Mouse (Mus musculus) intestine, embryonic 15.5 days (tissue): ENCODE data around the gene Ncs1. TPM values are rescaled to one million over a fixed set of nuclear protein-coding genes. Genes with fewer than 3 reads are reported as not detected.

ENCODE experiments used
- ATAC-seq: fragments of 200-750 bp; cut with Nextera tagmentation; 2 replicates; pipeline ENCODE4 v1.8.0; 2017; ENCODE audit warnings: moderate TSS enrichment, moderate library complexity
- H3K27ac ChIP-seq: fragments of 300-500 bp; sonication (generic); 2 replicates; pipeline ENCODE4 v1.5.1; 2015; ENCODE audit warnings: mild to moderate bottlenecking, inconsistent platforms
- H3K27me3 ChIP-seq: fragments of 300-500 bp; sonication (generic); replicated peaks from 2 replicates; pipeline ENCODE4 v1.6.1; 2015; ENCODE audit warnings: inconsistent platforms
- H3K36me3 ChIP-seq: fragments of 300-500 bp; sonication (generic); 2 replicates; pipeline ENCODE4 v1.6.1; 2015; ENCODE audit warnings: inconsistent platforms
- H3K4me1 ChIP-seq: fragments of 300-500 bp; sonication (generic); replicated peaks from 2 replicates; pipeline ENCODE4 v1.6.1; 2015; ENCODE audit warnings: inconsistent platforms
- H3K4me2 ChIP-seq: fragments of 300-500 bp; sonication (generic); replicated peaks from 2 replicates; pipeline ENCODE4 v1.6.1; 2015; ENCODE audit warnings: mild to moderate bottlenecking, inconsistent platforms
- H3K4me3 ChIP-seq: fragments of 300-500 bp; sonication (generic); replicated peaks from 2 replicates; pipeline ENCODE4 v1.5.1; 2015; ENCODE audit warnings: inconsistent platforms
- H3K9ac ChIP-seq: fragments of 300-500 bp; sonication (generic); 2 replicates; pipeline ENCODE4 v1.6.1; 2015; ENCODE audit warnings: inconsistent platforms
- H3K9me3 ChIP-seq: fragments of 300-500 bp; sonication (generic); 2 replicates; pipeline ENCODE4 v1.6.1; 2016; ENCODE audit warnings: inconsistent platforms
- WGBS: fragments of 180-500 bp; shearing (Covaris S2); methylation state at CpG from one replicate; pipeline ENCODE4 v1.1.7; 2015; 5-methylcytosine and 5-hydroxymethylcytosine counted together
- polyA plus RNA-seq: library from polyadenylated mRNA; unstranded; fragments of >200 nt; fragmentation: Nextera tagmentation; extraction: Ambion mirVana; gene quantifications from 2 replicates; pipeline ENCODE4 v1.2.1, GENCODE M21; 2015

The Ncs1 gene
- polyA plus RNA-seq, 1 experiment from 2014 or later = 25.0 TPM

DNA sequence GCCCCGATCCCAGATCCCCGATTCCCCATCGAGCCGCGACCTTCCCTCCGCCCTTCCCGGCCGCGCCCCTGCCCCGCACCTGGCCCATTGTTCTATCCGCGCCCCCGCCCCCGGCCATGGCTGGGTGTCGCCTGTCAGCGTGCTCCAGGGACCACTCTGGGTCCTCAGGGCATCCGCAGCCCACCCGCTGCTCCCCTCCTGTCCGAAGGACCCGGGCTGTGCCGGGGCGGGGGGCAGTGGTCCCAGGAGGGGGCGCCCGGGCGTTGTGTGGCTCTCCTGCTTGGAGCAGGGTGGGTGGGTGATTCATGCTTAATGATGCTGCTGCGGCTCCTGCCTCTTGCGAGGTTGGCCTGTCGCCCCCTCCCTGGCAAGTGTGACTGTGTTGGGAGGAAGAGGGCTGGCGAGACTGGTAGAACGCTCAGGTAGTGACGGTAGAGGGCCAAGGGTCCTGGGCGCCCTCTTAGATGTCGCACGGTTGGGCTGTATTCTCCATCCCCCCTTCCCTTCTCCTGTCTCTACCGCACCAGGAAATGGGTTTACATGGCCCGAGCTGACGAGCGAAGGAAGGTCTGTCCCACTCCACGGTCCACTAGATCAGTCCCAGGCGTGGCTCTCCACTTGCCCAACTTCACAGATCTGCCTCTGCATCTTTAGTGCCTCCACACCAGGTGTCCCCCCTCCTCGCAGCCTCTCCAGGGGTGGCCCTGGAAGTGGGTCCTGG is 788 bp downstream of the Ncs1 start:
- peaks cover 4% of the 10 kb centered on the region; the same call in 1 of the 2 replicates for H3K27me3 ChIP-seq
- peak overlapping the region; percentile 79 for H3K9ac ChIP-seq
- no peaks in the 10 kb centered on the region for H3K36me3 ChIP-seq
- peak; percentile 55 for ATAC-seq
- WGBS = under 1% methylated on average over 39 of the region's 41 CpGs
- H3K4me2 ChIP-seq = peak overlapping the region; percentile 97
- peak overlapping the region; percentile 56 for H3K27ac ChIP-seq
- peaks cover 30% of the 10 kb centered on the region for H3K4me1 ChIP-seq
- H3K9me3 ChIP-seq = no peaks in the 10 kb centered on the region
- peak overlapping the region; percentile 81 for H3K4me3 ChIP-seq

DNA sequence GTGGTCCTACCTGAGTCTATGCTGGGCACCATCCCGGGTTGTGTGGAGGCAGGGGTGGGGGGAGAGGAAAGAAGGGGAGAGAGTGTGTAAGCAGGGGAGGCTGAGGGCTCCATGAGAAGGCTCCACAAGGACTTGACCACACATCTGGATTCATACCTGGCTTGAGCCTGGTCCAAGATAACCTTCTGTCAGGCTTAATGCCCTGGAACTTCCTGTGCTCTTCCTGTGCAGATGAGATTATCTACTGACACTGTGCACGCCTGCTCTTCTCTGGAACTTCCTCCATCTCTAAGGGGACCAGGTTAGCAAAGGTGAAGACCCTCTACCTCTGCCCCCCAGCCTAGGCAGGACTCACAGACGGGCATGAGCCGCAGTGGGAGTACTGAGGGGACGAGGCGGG is 3.2 kb downstream of the Ncs1 start:
- H3K4me1 ChIP-seq = peaks cover 30% of the 10 kb centered on the region
- no peak for ATAC-seq
- no peaks in the 10 kb centered on the region for H3K9me3 ChIP-seq

DNA sequence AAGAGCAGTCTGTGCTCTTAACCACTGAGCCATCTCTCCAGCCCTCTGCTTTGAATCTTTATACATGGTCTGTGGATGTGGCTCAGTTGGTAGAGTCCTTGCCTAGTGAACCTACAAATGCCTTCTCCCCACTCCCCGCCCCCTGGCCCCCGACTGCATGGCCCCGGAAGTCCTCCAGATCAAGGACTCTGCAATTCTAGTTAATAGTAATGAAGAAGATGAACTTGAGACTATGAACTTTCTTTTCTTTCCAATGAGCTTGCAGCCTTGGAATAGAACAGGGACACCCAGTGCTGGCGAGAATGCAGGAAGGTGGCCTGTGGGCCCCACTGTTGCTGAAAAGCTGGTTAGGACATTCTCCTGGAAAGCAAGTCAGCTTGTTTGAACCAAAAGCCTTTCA is 6.5 kb downstream of the Ncs1 start:
- Histone ChIP-seq H3K36me3 (no peaks in the 10 kb centered on the region), H3K4me2 (no peak overlapping the region), H3K9ac (no peak overlapping the region), H3K9me3 (no peaks in the 10 kb centered on the region), H3K27ac (no peak overlapping the region), H3K27me3 (no peaks in the 10 kb centered on the region), H3K4me1 (peaks cover 35% of the 10 kb centered on the region), H3K4me3 (no peak overlapping the region)
- 89% methylated on average over 4 of the region's 4 CpGs for WGBS
- no peak for ATAC-seq

More for the DNA sequence above, 3.2 kb downstream of the Ncs1 start:
- Histone ChIP-seq H3K9ac (no peak overlapping the region), H3K27me3 (no peaks in the 10 kb centered on the region), H3K27ac (no peak overlapping the region), H3K4me2 (no peak overlapping the region), H3K36me3 (no peaks in the 10 kb centered on the region), H3K4me3 (no peak overlapping the region)
- WGBS = 85% methylated on average over 6 of the region's 6 CpGs

DNA sequence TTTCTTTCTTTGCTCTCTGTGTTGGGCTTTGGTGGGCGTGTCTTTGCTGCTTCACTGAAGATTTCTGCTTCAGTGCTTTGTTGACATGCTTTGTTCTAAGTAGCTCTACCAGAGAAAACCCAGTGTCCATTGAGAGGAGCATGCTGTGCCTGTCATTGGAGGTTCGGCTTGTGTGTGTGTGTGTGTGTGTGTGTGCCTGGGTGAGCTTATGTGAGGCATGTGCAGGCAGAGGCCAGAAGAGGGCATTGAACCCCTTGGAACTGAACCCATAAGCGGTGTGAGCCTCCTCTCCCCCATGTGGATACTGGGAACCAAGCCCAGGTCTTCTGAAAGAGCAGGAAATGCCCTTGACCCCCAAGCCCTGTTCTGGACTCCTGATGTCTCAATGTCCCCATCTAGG is 7.8 kb downstream of the Ncs1 start:
- H3K9ac ChIP-seq = no peak overlapping the region
- H3K4me1 ChIP-seq = peaks cover 30% of the 10 kb centered on the region

DNA sequence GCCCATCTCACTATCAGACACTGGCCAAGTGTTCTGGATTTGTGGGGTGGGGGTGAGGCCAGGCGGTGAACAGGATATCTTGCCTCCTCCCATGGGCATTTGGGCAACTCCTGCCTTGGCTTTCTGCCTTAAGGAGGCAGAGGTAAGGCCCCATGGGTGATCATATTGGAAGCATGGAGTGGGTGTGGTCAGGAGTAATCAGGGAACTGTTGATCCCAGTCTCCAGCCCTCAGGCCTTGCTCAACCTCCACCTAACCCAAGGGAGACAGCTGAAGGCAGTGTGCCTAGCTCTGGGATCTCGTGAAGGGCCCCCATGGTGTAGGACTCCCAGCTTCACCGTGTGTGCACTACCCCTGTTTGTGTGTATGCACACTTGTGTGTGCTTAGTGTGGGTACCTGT is 9.2 kb downstream of the Ncs1 start:
- Histone ChIP-seq H3K27ac (no peak overlapping the region), H3K9me3 (no peaks in the 10 kb centered on the region), H3K4me3 (no peak overlapping the region), H3K4me1 (peaks cover 42% of the 10 kb centered on the region), H3K27me3 (no peaks in the 10 kb centered on the region), H3K4me2 (no peak overlapping the region), H3K36me3 (no peaks in the 10 kb centered on the region), H3K9ac (no peak overlapping the region)
- 88% methylated on average over 3 of the region's 3 CpGs for WGBS
- no peak for ATAC-seq

More for the DNA sequence above, 7.8 kb downstream of the Ncs1 start:
- no peaks in the 10 kb centered on the region for H3K9me3 ChIP-seq
- no peaks in the 10 kb centered on the region for H3K36me3 ChIP-seq
- no peak overlapping the region for H3K27ac ChIP-seq
- no peak overlapping the region for H3K4me2 ChIP-seq
- ATAC-seq = no peak
- H3K4me3 ChIP-seq = no peak overlapping the region
- WGBS = 88% methylated on average over 3 of the region's 3 CpGs
- no peaks in the 10 kb centered on the region for H3K27me3 ChIP-seq

DNA sequence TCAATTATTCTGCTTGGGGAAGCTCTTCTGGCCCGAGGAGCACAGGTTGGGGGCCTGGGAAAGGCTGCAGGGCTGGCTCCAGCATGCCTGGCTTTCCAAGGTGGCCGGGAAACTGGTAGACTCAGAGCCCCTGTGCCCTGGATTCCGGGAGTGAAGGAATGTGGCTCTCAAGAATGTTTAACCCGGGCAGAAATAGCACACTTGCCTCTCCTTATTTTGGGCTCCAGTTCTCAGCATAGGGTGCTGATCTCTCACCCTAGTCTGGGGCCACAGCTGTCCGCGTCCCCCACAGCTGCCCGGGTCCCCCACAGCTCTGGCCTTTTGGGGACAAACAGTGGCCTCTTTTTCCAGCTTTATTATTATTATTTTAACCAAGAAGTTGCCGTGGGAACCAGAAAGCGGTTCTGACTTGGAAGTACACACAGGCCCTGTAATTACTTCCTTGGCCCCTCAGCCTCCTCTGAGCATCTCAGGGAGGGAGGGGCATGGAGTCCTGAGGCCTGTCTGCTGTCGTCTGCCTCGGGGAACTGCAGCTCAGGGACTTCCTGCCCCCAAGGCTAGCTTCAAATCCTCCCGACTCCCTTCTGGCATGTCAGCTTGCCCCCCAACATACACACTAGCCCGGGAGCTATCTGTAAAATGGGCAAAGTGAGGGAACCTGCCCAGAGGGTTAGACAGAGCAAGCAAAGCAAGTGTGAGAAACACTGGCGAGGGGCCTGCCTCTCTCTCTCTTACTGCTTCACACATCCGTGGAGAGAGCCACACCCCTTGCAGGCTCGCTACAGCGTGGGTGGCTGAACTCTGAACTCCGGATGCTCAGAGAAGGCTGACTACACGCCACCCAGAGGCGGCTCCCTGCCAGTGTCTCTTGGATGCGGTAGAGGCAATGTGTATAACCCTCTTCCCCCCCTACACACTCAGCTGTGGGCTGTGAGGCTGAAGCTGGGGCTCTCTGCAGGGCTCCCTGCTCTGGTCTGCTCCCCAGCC is 10.6 kb downstream of the Ncs1 start:
- Histone ChIP-seq H3K4me2 (peak overlapping the region; percentile 46), H3K4me3 (no peak overlapping the region), H3K9ac (no peak overlapping the region), H3K27ac (peak overlapping the region; percentile 64), H3K36me3 (no peaks in the 10 kb centered on the region), H3K9me3 (no peaks in the 10 kb centered on the region), H3K4me1 (peaks cover 43% of the 10 kb centered on the region), H3K27me3 (no peaks in the 10 kb centered on the region)
- 18% methylated on average over 21 of the region's 21 CpGs for WGBS
- ATAC-seq = peak; percentile 61

DNA sequence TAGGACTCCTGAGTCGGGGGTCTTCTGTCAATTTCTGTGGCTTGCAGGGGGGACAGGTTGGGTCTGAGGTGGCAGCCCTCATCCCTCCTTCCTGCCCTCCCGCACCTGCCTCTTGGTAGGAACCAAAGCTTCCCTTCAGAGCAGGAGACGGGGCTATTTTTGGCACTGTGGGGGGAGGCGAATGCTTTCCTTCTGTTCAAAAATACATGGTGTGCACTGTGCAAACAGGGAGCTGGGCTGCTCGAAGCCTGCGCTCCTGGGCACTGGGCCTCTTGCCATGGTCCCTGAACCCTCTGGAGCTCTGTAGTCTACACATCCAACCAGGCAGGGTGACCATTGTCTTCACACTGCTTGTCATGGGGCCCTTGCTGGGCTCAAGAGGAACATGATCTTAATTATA is 11.5 kb downstream of the Ncs1 start:
- H3K4me3 ChIP-seq = no peak overlapping the region
- no peak for ATAC-seq
- no peak overlapping the region for H3K9ac ChIP-seq
- no peaks in the 10 kb centered on the region for H3K9me3 ChIP-seq
- peak overlapping the region; percentile 64; the same call in 1 of the 2 replicates for H3K27ac ChIP-seq
- H3K4me1 ChIP-seq = peaks cover 43% of the 10 kb centered on the region
- 63% methylated on average over 6 of the region's 6 CpGs for WGBS
- no peaks in the 10 kb centered on the region for H3K27me3 ChIP-seq
- H3K4me2 ChIP-seq = 0 out of 2 replicates have a peak overlapping the region, but pooled peaks have one; percentile 46
- no peaks in the 10 kb centered on the region for H3K36me3 ChIP-seq

DNA sequence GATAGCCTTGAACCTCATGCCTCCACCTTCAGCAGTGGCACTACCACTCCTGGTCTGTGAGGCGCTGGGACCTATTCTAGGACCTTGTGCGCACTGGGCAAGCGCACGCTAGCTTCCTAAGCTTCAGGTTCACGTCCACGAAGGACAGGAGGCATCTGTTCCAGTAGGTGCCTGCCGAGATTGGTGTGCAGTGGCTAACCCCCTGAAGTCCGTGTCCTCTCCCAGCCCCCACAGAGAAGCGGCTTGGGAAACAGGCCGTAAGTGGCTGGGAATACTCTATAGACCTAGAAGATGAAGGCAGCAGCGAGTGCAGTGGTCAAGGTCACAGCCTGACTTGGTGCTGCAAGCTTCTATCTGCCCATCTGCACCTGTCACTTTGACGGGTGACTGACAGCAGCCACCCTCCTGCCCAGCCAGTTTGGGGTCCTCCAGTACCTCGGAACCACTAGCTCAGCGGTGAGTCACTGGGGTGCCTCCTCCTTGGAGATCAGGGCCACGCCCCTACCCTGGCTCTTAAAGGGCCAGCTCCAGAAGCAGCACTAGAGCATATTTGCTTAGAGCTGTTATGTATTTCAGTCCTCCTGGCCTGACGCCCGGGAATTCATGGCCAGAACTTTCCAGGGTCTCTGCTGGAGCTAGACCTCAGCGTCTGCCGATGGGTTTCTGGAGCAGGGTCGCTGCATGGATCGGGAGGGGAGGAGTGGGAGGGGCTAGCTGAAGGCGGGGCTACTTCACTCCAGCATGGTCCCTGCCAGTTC is 13.2 kb downstream of the Ncs1 start:
- H3K4me2 ChIP-seq = peak overlapping the region; percentile 91
- peak; percentile 72 for ATAC-seq
- peaks cover 59% of the 10 kb centered on the region for H3K4me1 ChIP-seq
- peak overlapping the region; percentile 40 for H3K9ac ChIP-seq
- no peaks in the 10 kb centered on the region for H3K9me3 ChIP-seq
- H3K27ac ChIP-seq = peak overlapping the region; percentile 59
- H3K27me3 ChIP-seq = no peaks in the 10 kb centered on the region
- H3K36me3 ChIP-seq = no peaks in the 10 kb centered on the region
- 13% methylated on average over 22 of the region's 22 CpGs for WGBS
- peak overlapping the region; percentile 46 for H3K4me3 ChIP-seq

DNA sequence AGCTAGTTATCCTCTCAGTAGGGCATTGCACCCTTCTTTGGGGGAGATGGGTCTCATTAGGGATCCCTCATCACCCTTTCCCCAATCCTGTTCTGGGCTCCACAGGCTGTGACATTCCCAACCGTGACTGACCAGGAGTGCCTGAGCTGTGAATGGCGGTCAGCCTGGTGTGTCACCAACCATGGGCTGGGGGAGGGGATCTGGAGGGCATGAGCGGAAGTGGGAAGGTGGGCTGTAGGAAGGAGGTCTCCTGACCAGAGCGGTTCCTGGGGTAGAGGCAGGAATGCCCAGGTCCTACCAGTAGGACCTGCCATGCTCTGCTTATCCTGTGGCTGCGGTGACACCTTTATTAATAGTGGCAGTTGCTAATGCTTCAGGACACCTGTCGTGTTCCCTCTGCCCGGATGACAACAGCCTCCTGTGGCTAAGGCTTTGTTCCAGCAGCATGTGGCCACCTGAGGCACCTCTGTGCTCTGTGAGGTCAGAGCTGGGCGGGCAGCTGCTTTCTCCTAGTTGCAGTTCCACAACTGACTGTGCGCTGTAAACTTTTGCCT is 13.8 kb downstream of the Ncs1 start:
- no peak; the same call in none of the 2 replicates for ATAC-seq
- Histone ChIP-seq H3K4me3 (peak overlapping the region; percentile 46), H3K4me1 (peaks cover 65% of the 10 kb centered on the region), H3K36me3 (no peaks in the 10 kb centered on the region), H3K27ac (peak overlapping the region; percentile 59; the same call in 1 of the 2 replicates), H3K9me3 (no peaks in the 10 kb centered on the region), H3K9ac (peak overlapping the region; percentile 40; the same call in 1 of the 2 replicates), H3K4me2 (peak overlapping the region; percentile 91), H3K27me3 (no peaks in the 10 kb centered on the region)
- 39% methylated on average over 9 of the region's 9 CpGs for WGBS

DNA sequence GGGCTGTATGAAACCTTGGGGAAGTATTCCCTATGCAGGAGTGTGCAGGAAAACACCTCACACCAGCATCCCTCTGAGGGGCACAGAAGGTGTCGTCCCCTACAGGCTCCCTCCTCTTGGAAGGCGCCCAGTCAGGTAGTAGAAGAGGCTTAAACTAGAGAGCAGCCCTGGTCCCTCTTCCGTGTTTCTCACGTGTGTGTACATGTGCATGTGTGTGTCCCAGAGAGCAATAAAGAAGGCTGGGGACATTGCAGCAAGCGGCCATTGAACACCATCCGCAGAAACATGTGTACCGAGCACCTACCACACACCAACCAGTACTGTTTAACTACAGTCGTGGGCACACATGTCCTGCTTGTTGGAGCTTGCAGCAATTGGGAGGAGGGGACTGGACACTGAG is 14.9 kb downstream of the Ncs1 start:
- H3K27me3 ChIP-seq = no peaks in the 10 kb centered on the region
- H3K9ac ChIP-seq = no peak overlapping the region
- WGBS = 87% methylated on average over 8 of the region's 8 CpGs
- no peak for ATAC-seq
- no peaks in the 10 kb centered on the region for H3K36me3 ChIP-seq
- no peaks in the 10 kb centered on the region for H3K9me3 ChIP-seq
- H3K4me1 ChIP-seq = peaks cover 67% of the 10 kb centered on the region
- no peak overlapping the region for H3K27ac ChIP-seq
- no peak overlapping the region for H3K4me3 ChIP-seq
- H3K4me2 ChIP-seq = no peak overlapping the region

DNA sequence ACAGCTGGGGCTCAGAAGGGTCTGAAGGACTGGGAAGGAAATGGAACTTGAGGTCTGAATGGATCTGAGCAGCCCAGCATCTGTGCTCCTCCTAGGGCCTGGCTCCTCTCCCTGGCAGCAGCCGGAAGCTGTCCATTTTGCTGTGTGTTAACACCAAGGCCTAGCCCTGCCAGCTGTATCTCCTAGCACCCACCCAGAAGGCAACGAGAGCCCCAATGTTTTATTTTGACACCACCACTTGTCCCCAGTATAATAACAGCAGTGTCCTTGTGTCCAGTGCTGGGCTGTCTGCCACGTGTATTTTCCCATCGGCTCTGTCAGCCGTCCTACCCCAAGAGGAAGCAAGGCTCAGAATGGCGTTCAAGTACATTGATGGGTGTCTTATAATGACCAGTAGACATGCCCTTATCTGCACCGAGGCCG is 17.4 kb downstream of the Ncs1 start:
- Histone ChIP-seq H3K36me3 (no peaks in the 10 kb centered on the region), H3K9ac (no peak overlapping the region), H3K4me3 (no peak overlapping the region), H3K27me3 (no peaks in the 10 kb centered on the region), H3K27ac (peak overlapping the region; percentile 32), H3K4me2 (no peak overlapping the region), H3K4me1 (peaks cover 52% of the 10 kb centered on the region), H3K9me3 (no peaks in the 10 kb centered on the region)
- 53% methylated on average over 8 of the region's 8 CpGs for WGBS
- peak; percentile 48; the same call in 1 of the 2 replicates for ATAC-seq
